Mouse (Mus musculus) forebrain, embryonic 10.5 days (tissue): ENCODE measurements around the gene H2-M10.6. TPM values are rescaled to one million over a fixed set of nuclear protein-coding genes. Genes with fewer than 3 reads are reported as not detected.

Experiments used
- DNase-seq: peaks from one replicate; pipeline ENCODE4 v3.0.0-alpha.2; 2017; ENCODE audit warnings: low spot score; ENCODE audit errors: extremely low spot score
- H3K27ac ChIP-seq: fragments of 300-500 bp; sonication (generic); 2 replicates; pipeline ENCODE4 v1.5.1; 2016; ENCODE audit warnings: mild to moderate bottlenecking
- H3K27me3 ChIP-seq: fragments of 300-500 bp; sonication (generic); 2 replicates; pipeline ENCODE4 v1.6.1; 2016; ENCODE audit warnings: mild to moderate bottlenecking; ENCODE audit not compliant: poor library complexity, severe bottlenecking
- H3K36me3 ChIP-seq: fragments of 300-500 bp; sonication (generic); replicated peaks from 2 replicates; pipeline ENCODE4 v1.6.1; 2016; ENCODE audit warnings: mild to moderate bottlenecking, moderate library complexity
- H3K4me1 ChIP-seq: fragments of 300-500 bp; sonication (generic); 2 replicates; pipeline ENCODE4 v1.6.1; 2016
- H3K4me3 ChIP-seq: fragments of 300-500 bp; sonication (generic); 2 replicates; pipeline ENCODE4 v1.5.1; 2016; ENCODE audit warnings: mild to moderate bottlenecking, moderate library complexity
- H3K9me3 ChIP-seq: fragments of 300-500 bp; sonication (generic); 2 replicates; pipeline ENCODE4 v1.6.1; 2016; ENCODE audit warnings: mild to moderate bottlenecking, moderate library complexity
- WGBS: fragments of 180-500 bp; shearing (Covaris S2); methylation state at CpG from one replicate; pipeline ENCODE4 v1.1.7; 2016; 5-methylcytosine and 5-hydroxymethylcytosine counted together
- polyA plus RNA-seq: library from polyadenylated mRNA; unstranded; fragments of >200 nt; fragmentation: Nextera tagmentation; extraction: Ambion mirVana; gene quantifications from 2 replicates; pipeline ENCODE4 v1.2.1, GENCODE M21; 2016

Gene H2-M10.6
- polyA plus RNA-seq, 1 experiment from 2014 or later = not detected

- Histone ChIP-seq H3K9me3 (no peaks in the 10 kb centered on the region), H3K36me3 (no peaks in the 10 kb centered on the region), H3K4me3 (no peak overlapping the region), H3K4me1 (no peaks in the 10 kb centered on the region), H3K27ac (no peak overlapping the region), H3K27me3 (no peaks in the 10 kb centered on the region)
- no peak for DNase-seq
- WGBS = 86% methylated on average over 2 of the region's 2 CpGs
Measured at GRCm38 (mm10) chr17:36828488-36828887, 16.5 kb downstream of the H2-M10.6 start.

- 93% methylated on average over 3 of the region's 3 CpGs for WGBS
- Histone ChIP-seq H3K4me3 (no peak overlapping the region), H3K36me3 (no peaks in the 10 kb centered on the region), H3K9me3 (no peaks in the 10 kb centered on the region), H3K4me1 (no peaks in the 10 kb centered on the region), H3K27ac (no peak overlapping the region), H3K27me3 (no peaks in the 10 kb centered on the region)
- DNase-seq = no peak
Measured at GRCm38 (mm10) chr17:36830470-36830869, 18.5 kb downstream of the H2-M10.6 start.

GRCm38 (mm10) chr17:36832694-36833093, 20.7 kb downstream of the H2-M10.6 start:
- H3K4me1 ChIP-seq = peaks cover 13% of the 10 kb centered on the region
- 60% methylated on average over 4 of the region's 4 CpGs for WGBS

GRCm38 (mm10) chr17:36835591-36836426, 23.8 kb downstream of the H2-M10.6 start:
- Histone ChIP-seq H3K4me3 (peak overlapping the region; percentile 75), H3K27ac (0 out of 2 replicates have a peak overlapping the region, but pooled peaks have one; percentile 95), H3K27me3 (no peaks in the 10 kb centered on the region), H3K36me3 (peaks cover 5% of the 10 kb centered on the region; the same call in 1 of the 2 replicates), H3K4me1 (peaks cover 18% of the 10 kb centered on the region), H3K9me3 (no peaks in the 10 kb centered on the region)
- 36% methylated on average over 12 of the region's 12 CpGs for WGBS
- DNase-seq = peak; percentile 42

More at GRCm38 (mm10) chr17:36832694-36833093, 20.7 kb downstream of the H2-M10.6 start:
- Histone ChIP-seq H3K9me3 (no peaks in the 10 kb centered on the region), H3K36me3 (no peaks in the 10 kb centered on the region), H3K27ac (no peak overlapping the region), H3K27me3 (no peaks in the 10 kb centered on the region), H3K4me3 (no peak overlapping the region)
- no peak for DNase-seq

GRCm38 (mm10) chr17:36836427-36836812, 24.4 kb downstream of the H2-M10.6 start:
- Histone ChIP-seq H3K4me1 (peaks cover 21% of the 10 kb centered on the region), H3K4me3 (peak overlapping the region; percentile 75), H3K9me3 (no peaks in the 10 kb centered on the region), H3K36me3 (peaks cover 5% of the 10 kb centered on the region; the same call in 1 of the 2 replicates), H3K27ac (peak overlapping the region; percentile 95), H3K27me3 (no peaks in the 10 kb centered on the region)
- 14% methylated on average over 3 of the region's 3 CpGs for WGBS
- peak; percentile 16 for DNase-seq

GRCm38 (mm10) chr17:36836874-36837647, 25.1 kb downstream of the H2-M10.6 start, which contains the start of gene Trim26:
Gene Trim26 (plus strand): TSS chr17:36837134.
- Histone ChIP-seq H3K9me3 (no peaks in the 10 kb centered on the region), H3K4me1 (peaks cover 21% of the 10 kb centered on the region), H3K27me3 (no peaks in the 10 kb centered on the region), H3K36me3 (peaks cover 7% of the 10 kb centered on the region), H3K27ac (peak within 1 kb of the TSS; percentile 95), H3K4me3 (peak within 1 kb of the TSS; percentile 75)
- WGBS = under 1% methylated on average over 58 of the region's 58 CpGs
- DNase-seq = peak; percentile 95

- Histone ChIP-seq H3K27ac (no peak overlapping the region), H3K4me3 (no peak overlapping the region), H3K27me3 (no peaks in the 10 kb centered on the region), H3K9me3 (no peaks in the 10 kb centered on the region), H3K36me3 (peaks cover 14% of the 10 kb centered on the region), H3K4me1 (peaks cover 21% of the 10 kb centered on the region)
- no peak for DNase-seq
- 89% methylated on average over 5 of the region's 5 CpGs for whole genome bisulfite sequencing
Measured at GRCm38 (mm10) chr17:36839001-36839400, 27.0 kb downstream of the H2-M10.6 start.

- peaks cover 14% of the 10 kb centered on the region for H3K36me3 ChIP-seq
- no peak overlapping the region for H3K27ac ChIP-seq
- no peak for DNase-seq
- no peak overlapping the region for H3K4me3 ChIP-seq
- H3K9me3 ChIP-seq = no peaks in the 10 kb centered on the region
- no peaks in the 10 kb centered on the region for H3K27me3 ChIP-seq
- H3K4me1 ChIP-seq = peaks cover 24% of the 10 kb centered on the region
- 84% methylated on average over 3 of the region's 3 CpGs for WGBS
Measured at GRCm38 (mm10) chr17:36839931-36840330, 28.0 kb downstream of the H2-M10.6 start.

- H3K9me3 ChIP-seq = no peaks in the 10 kb centered on the region
- no peak for DNase-seq
- peaks cover 14% of the 10 kb centered on the region for H3K36me3 ChIP-seq
- H3K27me3 ChIP-seq = no peaks in the 10 kb centered on the region
- H3K4me3 ChIP-seq = no peak overlapping the region
- no peak overlapping the region for H3K27ac ChIP-seq
- H3K4me1 ChIP-seq = peaks cover 21% of the 10 kb centered on the region
Measured at GRCm38 (mm10) chr17:36840961-36841445, 29.0 kb downstream of the H2-M10.6 start.

GRCm38 (mm10) chr17:36843696-36844095, 31.7 kb downstream of the H2-M10.6 start:
- WGBS = 84% methylated on average over 7 of the region's 7 CpGs
- Histone ChIP-seq H3K9me3 (no peaks in the 10 kb centered on the region), H3K27ac (no peak overlapping the region), H3K4me1 (peaks cover 6% of the 10 kb centered on the region; the same call in 1 of the 2 replicates), H3K4me3 (no peak overlapping the region), H3K36me3 (peaks cover 19% of the 10 kb centered on the region), H3K27me3 (no peaks in the 10 kb centered on the region)
- DNase-seq = no peak

- Histone ChIP-seq H3K27me3 (no peaks in the 10 kb centered on the region), H3K4me1 (peaks cover 6% of the 10 kb centered on the region), H3K36me3 (peaks cover 16% of the 10 kb centered on the region; the same call in 1 of the 2 replicates), H3K9me3 (no peaks in the 10 kb centered on the region), H3K4me3 (no peak overlapping the region), H3K27ac (no peak overlapping the region)
- DNase-seq = no peak
Measured at GRCm38 (mm10) chr17:36844286-36844719, 32.3 kb downstream of the H2-M10.6 start.

GRCm38 (mm10) chr17:36844725-36845124, 32.8 kb downstream of the H2-M10.6 start:
- no peaks in the 10 kb centered on the region for H3K27me3 ChIP-seq
- 90% methylated on average over 1 of the region's 1 CpGs for WGBS
- peaks cover 6% of the 10 kb centered on the region for H3K4me1 ChIP-seq
- no peak overlapping the region for H3K27ac ChIP-seq
- peaks cover 16% of the 10 kb centered on the region; the same call in 1 of the 2 replicates for H3K36me3 ChIP-seq
- DNase-seq = no peak
- no peak overlapping the region for H3K4me3 ChIP-seq
- H3K9me3 ChIP-seq = no peaks in the 10 kb centered on the region
